Comparison of ENCODE assay signal across 9 mouse cellular contexts in the genomic region with DNA sequence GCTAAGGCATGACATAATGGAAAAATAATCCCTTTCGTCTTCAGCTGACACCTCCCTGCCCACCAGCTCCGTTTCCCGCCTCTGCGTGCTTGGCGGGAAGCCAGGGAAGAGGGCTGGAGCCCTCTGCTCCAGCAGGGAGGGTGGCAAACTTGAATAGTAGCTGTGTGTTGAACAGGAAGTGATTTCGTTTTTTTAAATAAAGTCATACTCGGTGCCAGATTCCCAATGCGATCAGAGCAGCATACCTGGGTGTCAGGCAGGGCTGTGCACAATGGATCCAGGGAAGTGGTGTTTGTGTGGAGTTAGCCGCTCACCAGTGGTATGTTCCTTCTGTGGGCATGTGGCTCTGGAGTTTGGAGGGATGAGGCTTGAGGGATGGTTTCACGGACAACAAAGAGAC.
DNase-seq lines count a peak whose midpoint lies in the region; ATAC-seq lines count a peak whose summit lies in the region.
"Had no signal": no experiment of that assay in that cellular context is flagged by ENCODE, and none has a peak within 500 bp of the region (broad histone marks: within the 10 kb centered on the region; RNA-seq: fewer than 3 reads in every experiment).

No protein-coding gene starts in this region.

- no peaks in the 10 kb centered on the region for H3K36me3 ChIP-seq in limb, embryonic 13.5 days
- H3K36me3 ChIP-seq in limb, embryonic 10.5 days, result no peaks in the 10 kb centered on the region
- no peaks in the 10 kb centered on the region for H3K36me3 ChIP-seq in forebrain, embryonic 12.5 days (replicated peaks)
- H3K36me3 ChIP-seq in midbrain, embryonic 15.5 days (replicated peaks), result no peaks in the 10 kb centered on the region
- H3K36me3 ChIP-seq: liver, embryonic 15.5 days had no signal

- 47% methylated on average over 10 of the region's 10 CpGs for WGBS in limb, embryonic 13.5 days
- 78% methylated on average over 10 of the region's 10 CpGs for WGBS in limb, embryonic 10.5 days
- 55% methylated on average over 10 of the region's 10 CpGs for WGBS in forebrain, embryonic 12.5 days
- WGBS in midbrain, embryonic 15.5 days, result 44% methylated on average over 10 of the region's 10 CpGs

- H3K4me2 ChIP-seq in limb, embryonic 13.5 days (replicated peaks), result no peak overlapping the region
- no peak overlapping the region for H3K4me2 ChIP-seq in forebrain, embryonic 12.5 days
- no peak overlapping the region for H3K4me2 ChIP-seq in midbrain, embryonic 15.5 days
- H3K4me2 ChIP-seq: liver, embryonic 15.5 days had no signal

- H3K27ac ChIP-seq in limb, embryonic 13.5 days, result peak overlapping the region; percentile 17; the same call in 1 of the 2 replicates
- H3K27ac ChIP-seq in limb, embryonic 10.5 days, result no peak overlapping the region
- no peak overlapping the region for H3K27ac ChIP-seq in forebrain, embryonic 12.5 days
- peak overlapping the region; percentile 53 for H3K27ac ChIP-seq in midbrain, embryonic 15.5 days
- H3K27ac ChIP-seq: liver, embryonic 15.5 days had no signal

- H3K4me3 ChIP-seq in limb, embryonic 13.5 days, result no peak overlapping the region
- H3K4me3 ChIP-seq in limb, embryonic 10.5 days, result no peak overlapping the region
- no peak overlapping the region for H3K4me3 ChIP-seq in forebrain, embryonic 12.5 days (replicated peaks)
- H3K4me3 ChIP-seq in midbrain, embryonic 15.5 days, result no peak overlapping the region
- H3K4me3 ChIP-seq: liver, embryonic 15.5 days had no signal

- H3K4me1 ChIP-seq in limb, embryonic 13.5 days, result peaks cover 13% of the 10 kb centered on the region; the same call in 1 of the 2 replicates
- peaks cover 26% of the 10 kb centered on the region for H3K4me1 ChIP-seq in limb, embryonic 10.5 days
- H3K4me1 ChIP-seq in forebrain, embryonic 12.5 days, result peaks cover 19% of the 10 kb centered on the region
- peaks cover 24% of the 10 kb centered on the region for H3K4me1 ChIP-seq in midbrain, embryonic 15.5 days
- H3K4me1 ChIP-seq: liver, embryonic 15.5 days had no signal

- ATAC-seq in frontal cortex, adult (ENCODE audit: low TSS enrichment), result peak; percentile 13; the same call in 1 of the 2 replicates
- peak; percentile 66 for ATAC-seq in limb, embryonic 13.5 days (ENCODE audit: low FRiP score, low read depth)
- 0 out of 2 replicates have a peak, but pooled peaks have one; percentile 30 for ATAC-seq in forebrain, embryonic 12.5 days (ENCODE audit: low FRiP score)
- ATAC-seq in midbrain, embryonic 15.5 days (replicated peaks), result 0 out of 2 replicates have a peak, but pooled peaks have one; percentile 50

- no peaks in the 10 kb centered on the region for H3K27me3 ChIP-seq in limb, embryonic 13.5 days
- no peaks in the 10 kb centered on the region for H3K27me3 ChIP-seq in limb, embryonic 10.5 days (ENCODE audit: low read depth, poor library complexity, severe bottlenecking)
- no peaks in the 10 kb centered on the region for H3K27me3 ChIP-seq in forebrain, embryonic 12.5 days
- no peaks in the 10 kb centered on the region for H3K27me3 ChIP-seq in midbrain, embryonic 15.5 days (replicated peaks)
- H3K27me3 ChIP-seq: liver, embryonic 15.5 days had no signal

- DNase-seq in frontal cortex, postnatal 25 days (ENCODE audit: low spot score in 2 of 2), result no peak
- no peak for DNase-seq in limb, embryonic 10.5 days (ENCODE audit: low spot score)
- no peak for DNase-seq in adipocyte (ENCODE audit: low spot score)
- no peak for DNase-seq in layer of hippocampus, adult 9-10 months (ENCODE audit: low spot score)

- H3K9me3 ChIP-seq in limb, embryonic 13.5 days, result no peaks in the 10 kb centered on the region
- no peaks in the 10 kb centered on the region for H3K9me3 ChIP-seq in limb, embryonic 10.5 days (replicated peaks)
- no peaks in the 10 kb centered on the region for H3K9me3 ChIP-seq in forebrain, embryonic 12.5 days
- H3K9me3 ChIP-seq in midbrain, embryonic 15.5 days, result no peaks in the 10 kb centered on the region
- H3K9me3 ChIP-seq: liver, embryonic 15.5 days had no signal

- H3K9ac ChIP-seq in limb, embryonic 13.5 days, result no peak overlapping the region
- H3K9ac ChIP-seq in forebrain, embryonic 12.5 days, result no peak overlapping the region
- H3K9ac ChIP-seq in midbrain, embryonic 15.5 days, result no peak overlapping the region
- H3K9ac ChIP-seq: liver, embryonic 15.5 days had no signal

Comparison
In these comparisons a context has a peak if more than half of its experiments do, and no peak if none do; other contexts are left out.
1. H3K27ac ChIP-seq: peak in limb, embryonic 13.5 days (single experiment) and midbrain, embryonic 15.5 days (single experiment); none in limb, embryonic 10.5 days (single experiment) and forebrain, embryonic 12.5 days (single experiment).
2. ATAC-seq: peak in every context shown above with its lines; median percentile 66 in limb, embryonic 13.5 days; 50 in midbrain, embryonic 15.5 days; 30 in forebrain, embryonic 12.5 days; 13 in frontal cortex, adult.